15 mouse cellular contexts compared by ENCODE assay signal in genomic region chr14:101326477-101326941, GRCm38 (mm10).
A peak's percentile ranks its signal among the peaks of the same experiment; 100 is the strongest.
DNase-seq lines count a peak whose midpoint lies in the region; ATAC-seq and TF ChIP-seq lines count a peak whose summit lies in the region.
"Had no signal": no experiment of that assay in that cellular context is flagged by ENCODE, and none has a peak within 500 bp of the region (broad histone marks: within the 10 kb centered on the region; RNA-seq: fewer than 3 reads in every experiment).

No protein-coding gene starts in this region.

- H3K4me2 ChIP-seq in forebrain, embryonic 12.5 days = no peak overlapping the region
- H3K4me2 ChIP-seq in forebrain, embryonic 16.5 days (ENCODE audit: low read length) = no peak overlapping the region
- no peak overlapping the region for H3K4me2 ChIP-seq in liver, embryonic 11.5 days
- H3K4me2 ChIP-seq in liver, postnatal 0 days (ENCODE audit: low read depth, low read length) = no peak overlapping the region
- no peak overlapping the region for H3K4me2 ChIP-seq in hindbrain, embryonic 15.5 days
- no peak overlapping the region for H3K4me2 ChIP-seq in neural tube, embryonic 14.5 days (ENCODE audit: low read depth, low read length)

- ATAC-seq in forebrain, embryonic 12.5 days (ENCODE audit: low FRiP score) = peak; percentile 54
- ATAC-seq in forebrain, embryonic 16.5 days = no peak
- ATAC-seq in liver, embryonic 11.5 days (replicated peaks; ENCODE audit: low FRiP score) = 0 out of 2 replicates have a peak, but pooled peaks have one; percentile 23
- no peak for ATAC-seq in liver, postnatal 0 days
- ATAC-seq in hindbrain, embryonic 15.5 days (ENCODE audit: low FRiP score, low read depth) = peak; percentile 68; the same call in 1 of the 2 replicates
- peak; percentile 44; the same call in 1 of the 2 replicates for ATAC-seq in neural tube, embryonic 14.5 days (ENCODE audit: low read depth)
- no peak for ATAC-seq in megakaryocyte-erythroid progenitor cell, adult 5-6 weeks (replicated peaks; ENCODE audit: low FRiP score, low TSS enrichment, poor library complexity, severe bottlenecking)

- H3K9me3 ChIP-seq in forebrain, embryonic 12.5 days = no peaks in the 10 kb centered on the region
- no peaks in the 10 kb centered on the region for H3K9me3 ChIP-seq in forebrain, embryonic 16.5 days (ENCODE audit: control insufficient read depth, low read length)
- no peaks in the 10 kb centered on the region for H3K9me3 ChIP-seq in liver, embryonic 11.5 days (ENCODE audit: control insufficient read depth, low read length)
- no peaks in the 10 kb centered on the region for H3K9me3 ChIP-seq in liver, postnatal 0 days (ENCODE audit: low read length)
- no peaks in the 10 kb centered on the region for H3K9me3 ChIP-seq in hindbrain, embryonic 15.5 days
- no peaks in the 10 kb centered on the region for H3K9me3 ChIP-seq in neural tube, embryonic 14.5 days (ENCODE audit: control insufficient read depth, low read length)

- WGBS in forebrain, embryonic 12.5 days = 67% methylated on average over 12 of the region's 12 CpGs
- 61% methylated on average over 12 of the region's 12 CpGs for WGBS in forebrain, embryonic 16.5 days
- 54% methylated on average over 12 of the region's 12 CpGs for WGBS in liver, embryonic 11.5 days
- WGBS in liver, postnatal 0 days (ENCODE audit: insufficient replicate concordance) = 39% methylated on average over 12 of the region's 12 CpGs
- WGBS in hindbrain, embryonic 15.5 days = 44% methylated on average over 12 of the region's 12 CpGs
- WGBS in neural tube, embryonic 14.5 days = 39% methylated on average over 12 of the region's 12 CpGs

- no peak for DNase-seq in liver, embryonic 11.5 days (ENCODE audit: low spot score)
- DNase-seq in liver, postnatal 0 days = no peak
- DNase-seq in thymus, postnatal 4 days = no peak
- DNase-seq: cerebellum, postnatal 36 days; gastrocnemius, postnatal 14 days; heart, postnatal 14 days; kidney, adult 2 months; liver; lung, postnatal 36 days had no signal

- no peak overlapping the region for H3K27ac ChIP-seq in forebrain, embryonic 12.5 days
- H3K27ac ChIP-seq in forebrain, embryonic 16.5 days (ENCODE audit: low read length) = no peak overlapping the region; the same call in 1 of the 2 replicates
- H3K27ac ChIP-seq in liver, embryonic 11.5 days (ENCODE audit: low read depth, low read length) = no peak overlapping the region
- no peak overlapping the region for H3K27ac ChIP-seq in liver, postnatal 0 days (ENCODE audit: low read depth)
- 0 out of 2 replicates have a peak overlapping the region, but pooled peaks have one; percentile 64 for H3K27ac ChIP-seq in hindbrain, embryonic 15.5 days (replicated peaks)
- no peak overlapping the region for H3K27ac ChIP-seq in neural tube, embryonic 14.5 days (ENCODE audit: low read depth, low read length)

- H3K36me3 ChIP-seq in forebrain, embryonic 12.5 days (replicated peaks) = no peaks in the 10 kb centered on the region
- no peaks in the 10 kb centered on the region for H3K36me3 ChIP-seq in forebrain, embryonic 16.5 days (ENCODE audit: control insufficient read depth, insufficient read depth)
- no peaks in the 10 kb centered on the region for H3K36me3 ChIP-seq in liver, embryonic 11.5 days (ENCODE audit: control insufficient read depth, insufficient read depth, low read length)
- H3K36me3 ChIP-seq in liver, postnatal 0 days (replicated peaks; ENCODE audit: insufficient read depth, low read length) = no peaks in the 10 kb centered on the region
- no peaks in the 10 kb centered on the region for H3K36me3 ChIP-seq in hindbrain, embryonic 15.5 days
- H3K36me3 ChIP-seq in neural tube, embryonic 14.5 days (ENCODE audit: control insufficient read depth, insufficient read depth, low read length) = no peaks in the 10 kb centered on the region
- H3K36me3 ChIP-seq: G1E had no signal

- no peak for TF ChIP-seq CTCF in liver, postnatal 0 days (IDR thresholded peaks at IDR 0.05; ENCODE audit: low read depth)

- TF ChIP-seq EP300 in liver, postnatal 0 days (IDR thresholded peaks at IDR 0.05; ENCODE audit: low read depth) = no peak

- H3K4me3 ChIP-seq in forebrain, embryonic 12.5 days (replicated peaks) = no peak overlapping the region
- no peak overlapping the region for H3K4me3 ChIP-seq in forebrain, embryonic 16.5 days (replicated peaks; ENCODE audit: low read length)
- H3K4me3 ChIP-seq in liver, embryonic 11.5 days (ENCODE audit: low read depth, low read length) = no peak overlapping the region
- H3K4me3 ChIP-seq in liver, postnatal 0 days (ENCODE audit: low read depth, low read length) = no peak overlapping the region
- H3K4me3 ChIP-seq in hindbrain, embryonic 15.5 days = no peak overlapping the region
- H3K4me3 ChIP-seq in neural tube, embryonic 14.5 days (ENCODE audit: low read depth, low read length) = no peak overlapping the region

- H3K27me3 ChIP-seq in forebrain, embryonic 12.5 days = no peaks in the 10 kb centered on the region
- no peaks in the 10 kb centered on the region for H3K27me3 ChIP-seq in forebrain, embryonic 16.5 days (replicated peaks; ENCODE audit: control insufficient read depth, insufficient read depth, low read length)
- H3K27me3 ChIP-seq in liver, embryonic 11.5 days (replicated peaks; ENCODE audit: control insufficient read depth, insufficient read depth, low read length) = no peaks in the 10 kb centered on the region
- H3K27me3 ChIP-seq in liver, postnatal 0 days (ENCODE audit: insufficient read depth, low read length) = no peaks in the 10 kb centered on the region
- H3K27me3 ChIP-seq in hindbrain, embryonic 15.5 days = no peaks in the 10 kb centered on the region
- no peaks in the 10 kb centered on the region for H3K27me3 ChIP-seq in neural tube, embryonic 14.5 days (ENCODE audit: control insufficient read depth, insufficient read depth, low read length)

- no peak overlapping the region for H3K9ac ChIP-seq in forebrain, embryonic 12.5 days
- no peak overlapping the region for H3K9ac ChIP-seq in forebrain, embryonic 16.5 days (replicated peaks; ENCODE audit: low read depth, low read length)
- no peak overlapping the region for H3K9ac ChIP-seq in liver, embryonic 11.5 days (ENCODE audit: low read depth, low read length)
- H3K9ac ChIP-seq in liver, postnatal 0 days (replicated peaks) = no peak overlapping the region
- H3K9ac ChIP-seq in hindbrain, embryonic 15.5 days = no peak overlapping the region
- H3K9ac ChIP-seq in neural tube, embryonic 14.5 days (replicated peaks; ENCODE audit: low read depth, low read length) = no peak overlapping the region

- H3K4me1 ChIP-seq in forebrain, embryonic 12.5 days = peaks cover 12% of the 10 kb centered on the region
- peaks cover 14% of the 10 kb centered on the region for H3K4me1 ChIP-seq in forebrain, embryonic 16.5 days (replicated peaks; ENCODE audit: control insufficient read depth, insufficient read depth, low read length)
- no peaks in the 10 kb centered on the region for H3K4me1 ChIP-seq in liver, embryonic 11.5 days (replicated peaks; ENCODE audit: control insufficient read depth, insufficient read depth, low read length)
- H3K4me1 ChIP-seq in liver, postnatal 0 days (ENCODE audit: insufficient read depth) = no peaks in the 10 kb centered on the region
- H3K4me1 ChIP-seq in hindbrain, embryonic 15.5 days (replicated peaks) = peaks cover 15% of the 10 kb centered on the region
- 0 out of 2 replicates have a peak, but pooled peaks cover 5% of the 10 kb centered on the region for H3K4me1 ChIP-seq in neural tube, embryonic 14.5 days (ENCODE audit: control insufficient read depth, insufficient read depth, low read length)

Comparison
In these comparisons a context has a peak if more than half of its experiments do, and no peak if none do; other contexts are left out.
1. ATAC-seq: peak in forebrain, embryonic 12.5 days (single experiment), liver, embryonic 11.5 days (single experiment), hindbrain, embryonic 15.5 days (single experiment) and neural tube, embryonic 14.5 days (single experiment); none in forebrain, embryonic 16.5 days (single experiment), liver, postnatal 0 days (single experiment) and megakaryocyte-erythroid progenitor cell, adult 5-6 weeks (single experiment).